In genomic region chr13:40892043-40892442, GRCm38 (mm10) we compare ENCODE assay signal across 20 mouse cellular contexts. TPM values are rescaled to one million over a fixed set of nuclear protein-coding genes. Genes with fewer than 3 reads are reported as not detected.
A peak's percentile ranks its signal among the peaks of the same experiment; 100 is the strongest.
DNase-seq lines count a peak whose midpoint lies in the region; ATAC-seq and TF ChIP-seq lines count a peak whose summit lies in the region.
"Had no signal": no experiment of that assay in that cellular context is flagged by ENCODE, and none has a peak within 500 bp of the region (broad histone marks: within the 10 kb centered on the region; RNA-seq: fewer than 3 reads in every experiment).

No protein-coding gene starts in this region.

- no peaks in the 10 kb centered on the region for H3K9me3 ChIP-seq in E14TG2a.4 (ENCODE audit: low read length)
- H3K9me3 ChIP-seq: forebrain, embryonic 10.5 days; heart, embryonic 15.5 days; limb, embryonic 10.5 days; midbrain, embryonic 12.5 days; neural tube, embryonic 12.5 days had no signal

- intact Hi-C loops in gastrocnemius, postnatal 36 days (cut with DNase I): no loop called here

- DNase-seq in gastrocnemius, adult 18-20 months (ENCODE audit: low spot score): peak; percentile 24
- DNase-seq in gastrocnemius, postnatal 36 days: no peak
- peak; percentile 29 for DNase-seq in kidney, adult 18-20 months
- no peak for DNase-seq in kidney, adult 9 months
- DNase-seq in adipocyte (ENCODE audit: low spot score): peak; percentile 25
- no peak for DNase-seq in thymus, postnatal 0 days (ENCODE audit: low spot score)
- DNase-seq: adrenal gland, postnatal 10 days; cerebellum, adult 18-20 months; cerebellum, postnatal 36 days; kidney, adult 11 months; liver, postnatal 0 days; thymus, postnatal 14 days had no signal

- ATAC-seq in granulocyte monocyte progenitor cell, adult 5-6 weeks (replicated peaks; ENCODE audit: poor library complexity, severe bottlenecking): no peak
- ATAC-seq: liver, postnatal 0 days had no signal

- H3K36me3 ChIP-seq in E14TG2a.4 (ENCODE audit: insufficient read depth, low read length): peaks cover 64% of the 10 kb centered on the region
- H3K36me3 ChIP-seq: forebrain, embryonic 10.5 days; heart, embryonic 15.5 days; limb, embryonic 10.5 days; midbrain, embryonic 12.5 days; neural tube, embryonic 12.5 days had no signal

- H3K27me3 ChIP-seq in E14TG2a.4 (ENCODE audit: insufficient read depth, low read length): no peaks in the 10 kb centered on the region
- H3K27me3 ChIP-seq: neural tube, embryonic 12.5 days had no signal

- TF ChIP-seq CTCF in E14TG2a.4 (conservative IDR thresholded peaks at IDR 0.05; ENCODE audit: low read length): no peak

- peaks cover 95% of the 10 kb centered on the region for H3K4me1 ChIP-seq in E14TG2a.4 (replicated peaks; ENCODE audit: low read depth, low read length)

- peak overlapping the region; percentile 57 for H3K4me3 ChIP-seq in E14TG2a.4 (replicated peaks; ENCODE audit: low read length)
- H3K4me3 ChIP-seq: forebrain, embryonic 10.5 days; heart, embryonic 15.5 days; left cerebral cortex, adult 2 months; limb, embryonic 10.5 days; midbrain, embryonic 12.5 days; neural tube, embryonic 12.5 days had no signal

RNA-seq across cellular contexts. Expression of gene Gcnt2, which starts 32.5 kb away (rescaled TPM):
- total RNA-seq in gastrocnemius, adult 18-20 months (2021): 10 to 100 TPM in 1 of 2 experiments, 1 to 10 TPM in 1; 9.5 to 19.4 TPM
- 1 to 10 TPM; 6.4 to 6.5 TPM for total RNA-seq in gastrocnemius, postnatal 36 days (2021)
- 0.77 and 0.82 TPM in 2 replicates for polyA plus RNA-seq in thymus, postnatal 0 days (2015; fragmentation: Nextera tagmentation; extraction: Ambion mirVana)
- total RNA-seq in granulocyte monocyte progenitor cell, adult 5-6 weeks (2014; fragmentation: Nextera tagmentation): 14.8 and 36.7 TPM in 2 replicates
- 8.4 and 8.9 TPM in 2 replicates for total RNA-seq in granulocyte monocyte progenitor cell, adult 5-6 weeks (2017)

Comparison
In these comparisons a context has a peak if more than half of its experiments do, and no peak if none do; other contexts are left out.
1. DNase-seq: peak in gastrocnemius, adult 18-20 months (single experiment), kidney, adult 18-20 months (single experiment) and adipocyte (single experiment); none in gastrocnemius, postnatal 36 days (0 of 2), kidney, adult 9 months (single experiment) and thymus, postnatal 0 days (single experiment).